Mouse (Mus musculus): Measurements from ENCODE around the gene Jtb.

- no peak for TF ChIP-seq TAL1 (IDR thresholded peaks at IDR 0.05; ENCODE audit: low read length)
- no peak for TF ChIP-seq GATA1 (IDR thresholded peaks at IDR 0.05; ENCODE audit: low read length)
Measured at GRCm38 (mm10) chr3:90275286-90275685, 43.9 kb downstream of the Jtb start.

Measured in erythroblast, embryonic 14.5 days (primary cell).